ENCODE assay signal across 8 mouse cellular contexts in genomic region chr2:26901834-26902400, GRCm38 (mm10). TPM values are rescaled to one million over a fixed set of nuclear protein-coding genes. Genes with fewer than 3 reads are reported as not detected.
DNase-seq lines count a peak whose midpoint lies in the region; ATAC-seq and TF ChIP-seq lines count a peak whose summit lies in the region.

No protein-coding gene starts in this region.

- peaks cover 30% of the 10 kb centered on the region for H3K36me3 ChIP-seq in hindbrain, embryonic 16.5 days (ENCODE audit: control insufficient read depth, insufficient read depth, low read length)
- peaks cover 39% of the 10 kb centered on the region for H3K36me3 ChIP-seq in midbrain, postnatal 0 days (ENCODE audit: insufficient read depth, low read length)

- H3K9ac ChIP-seq in hindbrain, embryonic 16.5 days (ENCODE audit: low read depth, low read length) = peak overlapping the region; percentile 85
- peak overlapping the region; percentile 71 for H3K9ac ChIP-seq in midbrain, postnatal 0 days (replicated peaks; ENCODE audit: low read length, poor library complexity, severe bottlenecking)

- H3K27ac ChIP-seq in left cerebral cortex, adult 2 months = peak overlapping the region; percentile 93; the same call in 1 of the 2 replicates
- no peak overlapping the region for H3K27ac ChIP-seq in cortical plate, adult 2 months (ENCODE audit: insufficient read depth, low read length)
- no peak overlapping the region for H3K27ac ChIP-seq in hindbrain, embryonic 16.5 days (ENCODE audit: low read depth, low read length)
- peak overlapping the region; percentile 83 for H3K27ac ChIP-seq in midbrain, postnatal 0 days (ENCODE audit: low read depth, low read length)

- peak overlapping the region; percentile 71 for H3K4me2 ChIP-seq in hindbrain, embryonic 16.5 days (ENCODE audit: low read length)
- peak overlapping the region; percentile 71 for H3K4me2 ChIP-seq in midbrain, postnatal 0 days (ENCODE audit: low read depth, low read length, poor library complexity, severe bottlenecking)

- WGBS in hindbrain, embryonic 16.5 days = 15% methylated on average over 7 of the region's 7 CpGs
- WGBS in midbrain, postnatal 0 days = 13% methylated on average over 7 of the region's 7 CpGs

- no peak for DNase-seq in left cerebral cortex, adult 2 months (ENCODE audit: extremely low spot score in 1 of 2, low spot score in 2 of 2)
- no peak for DNase-seq in left cerebral cortex, adult 18-20 months (ENCODE audit: low spot score in 2 of 2)
- DNase-seq in midbrain, postnatal 0 days (ENCODE audit: low spot score) = no peak
- no peak for DNase-seq in left cerebral cortex, adult 11 months (ENCODE audit: low spot score)
- DNase-seq in adrenal gland, adult 2 months = no peak
- no peak for DNase-seq in left cerebral cortex, postnatal 36 days (ENCODE audit: low spot score in 2 of 2)

- no peaks in the 10 kb centered on the region for H3K9me3 ChIP-seq in hindbrain, embryonic 16.5 days (ENCODE audit: control insufficient read depth, low read length)
- H3K9me3 ChIP-seq in midbrain, postnatal 0 days (ENCODE audit: low read length) = no peaks in the 10 kb centered on the region

- H3K4me3 ChIP-seq in left cerebral cortex, adult 2 months = peak overlapping the region; percentile 71
- peak overlapping the region; percentile 83 for H3K4me3 ChIP-seq in cortical plate, adult 2 months (ENCODE audit: insufficient read depth, low read length)
- H3K4me3 ChIP-seq in hindbrain, embryonic 16.5 days (ENCODE audit: low read length) = peak overlapping the region; percentile 88
- peak overlapping the region; percentile 80 for H3K4me3 ChIP-seq in midbrain, postnatal 0 days (ENCODE audit: low read depth, low read length)

- ATAC-seq in hindbrain, embryonic 16.5 days = no peak
- ATAC-seq in midbrain, postnatal 0 days (ENCODE audit: low FRiP score) = no peak

- H3K27me3 ChIP-seq in hindbrain, embryonic 16.5 days (replicated peaks; ENCODE audit: control insufficient read depth, insufficient read depth, low read length) = no peaks in the 10 kb centered on the region
- H3K27me3 ChIP-seq in midbrain, postnatal 0 days (ENCODE audit: insufficient read depth, low read length) = no peaks in the 10 kb centered on the region

- intact Hi-C loops in left cerebral cortex, adult 2 months (cut with DNase I) = loop anchor here (1.0 to 10.0 kb wide), 3 partner anchors 62 to 543 kb away; partner anchors contain the start of genes Brd3os, Rexo4 and Sec16a
- intact Hi-C loops in left cerebral cortex, postnatal 36 days (cut with DNase I) = loop anchor here (1.0 to 5.0 kb wide), 2 partner anchors 62 to 260 kb away; partner anchors contain the start of gene Rexo4

- peaks cover 7% of the 10 kb centered on the region for H3K4me1 ChIP-seq in cortical plate, adult 2 months (ENCODE audit: control insufficient read depth, insufficient read depth, low read length)
- H3K4me1 ChIP-seq in hindbrain, embryonic 16.5 days (ENCODE audit: control insufficient read depth, insufficient read depth, low read depth, low read length) = peaks cover 19% of the 10 kb centered on the region
- H3K4me1 ChIP-seq in midbrain, postnatal 0 days (ENCODE audit: insufficient read depth, low read length) = peaks cover 9% of the 10 kb centered on the region; the same call in 1 of the 2 replicates

- TF ChIP-seq CTCF in left cerebral cortex, adult 2 months (IDR thresholded peaks at IDR 0.05) = no peak
- TF ChIP-seq CTCF in cortical plate, adult 2 months (IDR thresholded peaks at IDR 0.05; ENCODE audit: extremely low read depth, insufficient read depth, low read length) = no peak
- TF ChIP-seq CTCF in midbrain, postnatal 0 days (IDR thresholded peaks at IDR 0.05) = no peak

- TF ChIP-seq POLR2A in cortical plate, adult 2 months (IDR thresholded peaks at IDR 0.05; ENCODE audit: extremely low read depth, insufficient read depth, low read length) = no peak

RNA-seq across cellular contexts. Expression of gene Surf6, which starts 0.8 kb away (rescaled TPM):
- 10 to 100 TPM; 25.4 to 27.3 TPM for total RNA-seq in left cerebral cortex, adult 2 months (2021)
- total RNA-seq in left cerebral cortex, adult 18-20 months (2021) = 10 to 100 TPM; 27.1 to 29.1 TPM
- 18.7 and 19.1 TPM in 2 replicates for polyA plus RNA-seq in cortical plate, adult 2 months (2012; rRNA removed)
- polyA plus RNA-seq in hindbrain, embryonic 16.5 days (2015; fragmentation: Nextera tagmentation; extraction: Ambion mirVana) = 31.1 and 32.2 TPM in 2 replicates
- total RNA-seq in midbrain, postnatal 0 days (2014; rRNA removed) = 17.2 and 23.8 TPM in 2 replicates
- 24.7 and 27.8 TPM in 2 replicates for polyA plus RNA-seq in midbrain, postnatal 0 days (2015; fragmentation: Nextera tagmentation; extraction: Ambion mirVana)
- 10 to 100 TPM; 23.9 to 26.6 TPM for total RNA-seq in adrenal gland, adult 2 months (2021)
- 5.1 and 5.2 TPM in 2 replicates for polyA plus RNA-seq in adrenal gland, adult 2 months (2012; rRNA removed)
- total RNA-seq in left cerebral cortex, postnatal 36 days (2021) = 10 to 100 TPM; 26.7 to 27.0 TPM

RNA-seq across cellular contexts. Expression of gene Med22, which starts 8.6 kb away (rescaled TPM):
- 10 to 100 TPM; 44.5 to 46.6 TPM for total RNA-seq in left cerebral cortex, adult 2 months (2021)
- 10 to 100 TPM; 42.5 to 49.2 TPM for total RNA-seq in left cerebral cortex, adult 18-20 months (2021)
- polyA plus RNA-seq in cortical plate, adult 2 months (2012; rRNA removed) = 44.1 and 47.4 TPM in 2 replicates
- 119 and 124 TPM in 2 replicates for polyA plus RNA-seq in hindbrain, embryonic 16.5 days (2015; fragmentation: Nextera tagmentation; extraction: Ambion mirVana)
- 106 and 119 TPM in 2 replicates for total RNA-seq in midbrain, postnatal 0 days (2014; rRNA removed)
- 139 and 144 TPM in 2 replicates for polyA plus RNA-seq in midbrain, postnatal 0 days (2015; fragmentation: Nextera tagmentation; extraction: Ambion mirVana)
- 10 to 100 TPM; 48.3 to 56.8 TPM for total RNA-seq in adrenal gland, adult 2 months (2021)
- polyA plus RNA-seq in adrenal gland, adult 2 months (2012; rRNA removed) = 45.0 and 45.5 TPM in 2 replicates
- total RNA-seq in left cerebral cortex, postnatal 36 days (2021) = 10 to 100 TPM; 45.7 to 46.8 TPM

RNA-seq across cellular contexts. Expression of gene Rpl7a, which starts 8.6 kb away (rescaled TPM):
- total RNA-seq in left cerebral cortex, adult 2 months (2021) = 100 to 1,000 TPM; 208 to 232 TPM
- total RNA-seq in left cerebral cortex, adult 18-20 months (2021) = 100 to 1,000 TPM; 228 to 233 TPM
- polyA plus RNA-seq in cortical plate, adult 2 months (2012; rRNA removed) = 642 and 671 TPM in 2 replicates
- polyA plus RNA-seq in hindbrain, embryonic 16.5 days (2015; fragmentation: Nextera tagmentation; extraction: Ambion mirVana) = 341 and 368 TPM in 2 replicates
- total RNA-seq in midbrain, postnatal 0 days (2014; rRNA removed) = 910 and 1,034 TPM in 2 replicates
- polyA plus RNA-seq in midbrain, postnatal 0 days (2015; fragmentation: Nextera tagmentation; extraction: Ambion mirVana) = 411 and 433 TPM in 2 replicates
- 100 to 1,000 TPM; 543 to 545 TPM for total RNA-seq in adrenal gland, adult 2 months (2021)
- 233 and 258 TPM in 2 replicates for polyA plus RNA-seq in adrenal gland, adult 2 months (2012; rRNA removed)
- 100 to 1,000 TPM; 223 to 256 TPM for total RNA-seq in left cerebral cortex, postnatal 36 days (2021)

RNA-seq across cellular contexts. Expression of gene Surf2, which starts 14.2 kb away (rescaled TPM):
- total RNA-seq in left cerebral cortex, adult 2 months (2021) = 10 to 100 TPM; 37.8 to 37.9 TPM
- total RNA-seq in left cerebral cortex, adult 18-20 months (2021) = 10 to 100 TPM; 35.3 to 39.9 TPM
- polyA plus RNA-seq in cortical plate, adult 2 months (2012; rRNA removed) = 56.9 and 59.0 TPM in 2 replicates
- polyA plus RNA-seq in hindbrain, embryonic 16.5 days (2015; fragmentation: Nextera tagmentation; extraction: Ambion mirVana) = 55.8 and 57.3 TPM in 2 replicates
- total RNA-seq in midbrain, postnatal 0 days (2014; rRNA removed) = 27.5 and 30.0 TPM in 2 replicates
- polyA plus RNA-seq in midbrain, postnatal 0 days (2015; fragmentation: Nextera tagmentation; extraction: Ambion mirVana) = 55.2 and 55.5 TPM in 2 replicates
- 10 to 100 TPM; 38.4 to 47.9 TPM for total RNA-seq in adrenal gland, adult 2 months (2021)
- polyA plus RNA-seq in adrenal gland, adult 2 months (2012; rRNA removed) = 22.5 and 28.5 TPM in 2 replicates
- total RNA-seq in left cerebral cortex, postnatal 36 days (2021) = 10 to 100 TPM; 33.2 to 34.0 TPM

RNA-seq across cellular contexts. Expression of gene Surf1, which starts 14.4 kb away (rescaled TPM):
- total RNA-seq in left cerebral cortex, adult 2 months (2021) = 10 to 100 TPM; 96.6 to 97.2 TPM
- total RNA-seq in left cerebral cortex, adult 18-20 months (2021) = 100 to 1,000 TPM; 106 to 118 TPM
- polyA plus RNA-seq in cortical plate, adult 2 months (2012; rRNA removed) = 136 and 138 TPM in 2 replicates
- 87.3 and 98.9 TPM in 2 replicates for polyA plus RNA-seq in hindbrain, embryonic 16.5 days (2015; fragmentation: Nextera tagmentation; extraction: Ambion mirVana)
- 59.7 and 78.8 TPM in 2 replicates for total RNA-seq in midbrain, postnatal 0 days (2014; rRNA removed)
- polyA plus RNA-seq in midbrain, postnatal 0 days (2015; fragmentation: Nextera tagmentation; extraction: Ambion mirVana) = 112 and 122 TPM in 2 replicates
- 100 to 1,000 TPM; 108 to 115 TPM for total RNA-seq in adrenal gland, adult 2 months (2021)
- 67.9 and 77.7 TPM in 2 replicates for polyA plus RNA-seq in adrenal gland, adult 2 months (2012; rRNA removed)
- 100 to 1,000 TPM in 1 of 2 experiments, 10 to 100 TPM in 1; 95.5 to 106 TPM for total RNA-seq in left cerebral cortex, postnatal 36 days (2021)

Comparison
In these comparisons a context has a peak if more than half of its experiments do, and no peak if none do; other contexts are left out.
1. H3K27ac ChIP-seq: peak in left cerebral cortex, adult 2 months (single experiment) and midbrain, postnatal 0 days (single experiment); none in cortical plate, adult 2 months (single experiment) and hindbrain, embryonic 16.5 days (single experiment).
2. Peak in every context shown above with its lines, with median percentiles within 50 percentile points of each other: H3K4me3 ChIP-seq.